Mouse (Mus musculus) adrenal gland, postnatal 36 days (tissue): ENCODE measurements around the gene I830077J02Rik. TPM values are rescaled to one million over a fixed set of nuclear protein-coding genes. Genes with fewer than 3 reads are reported as not detected.
"Not testable (repeated sequence)": the region's sequence is repeated elsewhere in the genome, so short reads cannot be mapped to it uniquely, and the experiment has no call there.

ENCODE experiments used
- DNase-seq, 2 experiments: peaks; one replicate each; pipeline ENCODE4 v3.0.0; 2021; ENCODE audit warnings: mixed read lengths in 1 of 2
- long read RNA-seq, 2 experiments: library from polyadenylated mRNA; stranded (forward); transcript quantifications; one replicate each; pipeline ENCODE4 v2.0.0; 2021; ENCODE audit warnings: borderline sequencing depth in 2 of 2
- total RNA-seq, 2 experiments: library from RNA; stranded (reverse); gene quantifications; 2 replicates each; pipeline ENCODE4 v1.2.3; 2021

Gene I830077J02Rik
- under 1 TPM; 0.66 to 0.76 TPM for total RNA-seq
- long read RNA-seq, experiment 1, partial matches to known transcripts: 0 of 1 reads
- long read RNA-seq, experiment 1, other reads (novel, unspliced or antisense): 1 of 1 reads
- long read RNA-seq, experiment 2: 0 reads

DNA sequence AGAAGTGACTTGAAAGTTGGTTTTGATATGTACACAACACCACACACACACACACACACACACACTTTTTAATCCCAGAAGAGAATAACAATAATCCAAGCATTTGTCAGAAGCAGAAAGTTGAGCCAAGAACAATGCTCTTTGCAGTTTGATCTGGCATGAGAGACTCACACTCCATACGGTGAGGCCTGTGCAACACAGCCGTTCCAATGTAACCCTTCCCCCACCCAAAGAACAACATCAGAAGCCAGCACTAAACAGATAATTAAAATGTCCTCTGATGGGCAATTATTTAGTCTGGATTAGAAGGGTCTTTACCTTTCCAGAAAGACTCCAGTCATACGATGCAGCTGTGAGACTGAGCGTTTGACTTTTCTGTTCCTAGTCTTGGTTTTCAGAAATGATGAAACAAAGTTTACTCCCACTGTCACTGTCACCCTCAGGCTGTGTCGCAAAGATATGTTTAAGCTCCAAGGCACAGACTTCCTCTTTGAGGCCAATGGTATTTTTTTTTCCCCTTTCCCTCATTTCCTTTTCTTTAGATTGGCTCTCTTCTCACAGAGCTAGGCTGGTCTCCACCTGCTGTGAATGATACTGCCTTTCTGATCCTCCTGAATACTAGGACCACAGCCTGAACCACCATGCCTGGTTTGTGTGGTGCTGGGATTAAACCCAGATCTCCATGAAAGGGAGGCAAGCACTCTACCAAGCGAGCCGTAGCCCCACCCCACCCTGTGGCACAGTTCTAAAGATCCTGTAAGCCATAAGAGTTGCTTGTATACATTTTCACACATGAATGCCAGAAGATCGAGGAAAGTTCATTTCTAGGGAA, at the start of gene I830077J02Rik:
Gene I830077J02Rik (minus strand): TSS at position 425 of the 832 bp plus-strand sequence.
- no peak for DNase-seq

DNA sequence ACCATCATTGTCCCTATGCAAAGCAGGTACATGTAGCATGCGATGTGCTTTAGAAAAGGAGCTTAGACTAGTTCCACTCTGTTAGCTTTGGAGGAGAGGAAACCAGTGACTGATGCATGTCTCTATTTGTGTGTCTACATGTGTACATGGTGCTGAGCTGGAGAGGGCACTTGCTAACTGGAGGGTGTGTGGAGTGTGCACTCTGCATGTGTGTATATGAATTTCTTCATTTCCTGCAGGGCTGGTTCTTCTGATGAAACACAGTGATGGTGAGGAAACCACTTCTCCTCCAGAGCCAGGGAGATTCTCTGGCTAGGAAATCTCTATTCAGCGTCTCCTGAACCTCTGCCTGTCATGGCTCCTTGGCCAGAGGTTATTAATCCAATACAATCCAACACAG, 41.7 kb upstream of the I830077J02Rik start:
- DNase-seq: no peak

DNA sequence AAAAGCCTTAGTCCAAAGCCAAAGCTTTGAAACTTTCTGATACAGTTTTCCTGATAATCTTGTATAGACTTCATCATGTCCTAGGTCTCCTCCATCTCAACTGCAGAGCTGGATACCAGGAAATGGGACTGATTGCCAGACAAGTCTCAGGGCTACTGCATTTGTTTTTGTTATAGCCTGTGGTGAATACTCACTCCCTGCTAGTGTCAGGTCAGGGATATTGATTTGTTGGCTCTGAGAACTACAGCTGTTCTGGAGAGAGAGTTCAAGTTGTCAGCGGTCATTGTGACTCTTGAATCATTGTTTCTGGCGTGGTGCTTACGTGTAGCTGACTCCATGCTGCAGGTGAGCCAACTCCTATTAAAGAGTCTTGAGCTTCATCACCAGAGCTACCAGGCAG, 40.9 kb upstream of the I830077J02Rik start, which contains the start of gene Ovgp1:
Gene Ovgp1 (plus strand): TSS at position 301 of the 400 bp plus-strand sequence.
- DNase-seq: no peak

DNA sequence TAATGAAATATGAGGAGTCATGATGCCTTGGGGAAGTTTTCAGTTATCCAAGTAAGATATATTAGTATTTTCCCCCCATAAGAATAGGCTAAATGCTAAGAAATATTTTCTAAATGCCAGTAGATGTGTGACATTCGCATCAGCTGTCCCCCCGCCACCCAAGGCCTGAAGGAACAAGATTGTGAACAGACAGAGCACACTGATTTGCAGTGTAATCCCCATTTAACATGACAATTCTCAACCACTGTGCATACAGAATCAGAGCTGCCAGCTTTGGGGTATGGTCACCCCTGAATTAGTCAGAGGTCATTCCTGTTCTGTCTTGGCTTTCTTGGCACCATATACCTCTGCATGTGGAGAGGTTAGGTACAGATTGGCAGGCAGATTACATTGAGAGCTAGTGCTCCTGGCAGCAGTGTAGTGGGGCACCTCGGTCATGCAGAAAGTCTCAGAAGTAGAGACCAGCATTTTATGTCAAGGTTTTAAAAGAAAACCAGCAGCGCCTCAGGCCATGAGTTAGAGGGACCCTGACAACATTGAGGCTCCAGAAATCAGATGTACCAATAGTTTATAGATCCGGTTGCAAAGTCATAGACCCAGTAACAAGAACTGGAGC, 39.5 kb upstream of the I830077J02Rik start:
- no peak for DNase-seq

DNA sequence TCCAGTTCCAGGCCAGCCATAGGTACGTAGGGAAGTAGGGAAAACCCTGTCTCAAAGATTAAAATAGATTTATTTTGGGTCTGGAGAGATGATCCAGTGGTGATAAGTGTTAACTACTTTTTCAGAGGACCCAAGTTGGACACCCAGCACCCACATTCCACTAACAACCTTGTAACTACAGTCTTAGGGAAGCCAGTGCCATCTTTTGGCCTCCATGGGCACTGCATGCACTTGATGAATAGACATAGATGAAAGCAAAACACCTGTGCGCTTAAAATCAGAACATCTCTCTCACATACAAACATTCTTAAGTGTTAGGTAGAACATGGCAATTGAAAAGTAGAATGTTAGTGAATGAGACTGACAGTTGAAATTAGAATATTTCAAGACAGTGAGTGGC, 28.2 kb upstream of the I830077J02Rik start:
- no peak for DNase-seq

DNA sequence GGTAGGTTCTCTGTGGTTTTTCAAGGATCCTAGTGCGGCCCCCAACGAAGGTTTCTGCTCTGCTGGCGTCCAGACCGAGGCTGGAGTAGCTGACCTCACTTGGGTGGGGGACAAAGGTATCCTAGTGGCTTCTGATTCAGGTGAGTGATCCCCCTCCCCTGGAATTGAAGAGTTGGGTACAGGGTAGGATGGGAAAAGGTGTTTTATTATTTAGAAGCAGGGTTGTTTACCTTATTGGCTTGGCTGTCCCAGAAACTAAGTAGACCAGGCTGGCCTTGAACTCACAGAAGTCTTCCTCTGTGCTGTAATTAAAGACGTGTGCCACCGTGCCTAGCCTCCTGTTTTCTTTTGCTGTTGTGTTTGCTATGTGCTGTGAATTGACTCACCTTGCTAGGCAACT, 27.5 kb upstream of the I830077J02Rik start, which contains the start of gene Atp5f1:
Gene Atp5f1 (minus strand): TSS at position 101 of the 400 bp plus-strand sequence.
- DNase-seq: no peak

DNA sequence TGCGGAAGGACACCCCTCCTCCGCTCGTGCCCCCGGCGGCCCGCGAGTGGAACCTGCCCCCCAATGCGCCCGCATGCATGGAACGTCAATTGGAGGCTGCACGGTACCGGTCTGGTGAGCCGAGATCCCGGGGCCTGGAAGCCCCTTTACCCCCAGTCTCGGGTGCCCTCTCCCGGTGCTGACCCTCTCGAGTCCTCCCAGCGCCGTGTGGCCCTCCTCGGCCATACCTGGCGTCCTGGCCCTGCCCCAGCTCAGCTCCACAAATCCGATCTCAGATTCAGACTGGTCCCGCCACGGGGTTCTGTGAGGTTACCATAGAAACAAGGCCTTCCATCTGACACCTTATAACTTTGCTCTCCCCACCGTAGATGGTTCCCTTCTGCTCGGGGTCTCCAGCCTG, 27.1 kb upstream of the I830077J02Rik start:
- DNase-seq: no peak

DNA sequence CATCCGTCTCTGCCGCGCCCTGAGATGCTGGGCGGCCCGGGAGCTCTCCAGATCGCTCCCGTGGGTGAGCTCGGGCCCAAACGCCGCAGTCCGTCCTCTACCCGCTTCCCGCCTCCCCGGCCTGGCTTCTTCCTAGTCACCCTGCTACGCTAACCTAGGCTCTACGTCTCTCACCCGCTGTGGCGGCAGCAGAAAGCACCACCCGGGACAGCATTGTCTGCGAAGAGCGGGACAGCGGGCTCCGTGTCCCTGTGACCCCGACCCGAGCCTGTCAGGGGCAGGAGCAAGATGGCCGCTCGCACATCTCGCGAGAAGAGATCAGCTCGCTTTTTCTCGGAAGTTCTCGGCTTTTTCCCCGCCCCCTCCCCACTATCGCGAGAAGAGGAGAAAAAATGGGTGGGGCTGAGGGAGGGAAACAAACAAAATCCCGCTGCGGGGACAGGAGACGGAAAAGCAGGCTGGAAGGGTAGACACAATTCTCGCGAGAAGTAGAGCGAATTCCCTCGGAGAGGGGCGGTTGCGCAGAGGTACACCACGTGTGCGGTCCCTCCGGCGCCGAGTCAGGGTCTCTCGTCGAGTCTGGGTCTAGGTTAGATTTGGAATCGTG, 26.6 kb upstream of the I830077J02Rik start, which contains the start of gene Wdr77:
Gene Wdr77 (plus strand): TSS at position 396 of the 607 bp plus-strand sequence.
- DNase-seq: peak; percentile 94 to 96

DNA sequence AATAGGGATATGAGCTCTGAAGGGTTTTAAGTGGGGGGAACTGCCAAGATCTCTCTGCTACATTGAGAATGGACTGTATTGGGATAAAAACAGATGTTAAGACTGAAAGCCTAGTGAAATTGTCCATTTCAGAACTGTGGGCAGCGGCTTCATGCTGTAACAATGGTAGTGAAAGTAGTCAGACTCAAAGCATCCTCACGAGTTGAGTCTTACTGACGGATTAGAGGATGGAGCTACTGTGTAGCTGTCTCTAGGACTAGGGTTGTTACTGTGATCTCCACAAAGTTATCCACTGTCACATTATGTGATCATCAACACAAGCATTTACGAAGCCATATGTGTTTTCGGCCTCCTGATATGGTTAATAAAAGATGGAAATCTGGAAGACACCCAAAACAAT, 25.7 kb upstream of the I830077J02Rik start:
- DNase-seq: no peak

DNA sequence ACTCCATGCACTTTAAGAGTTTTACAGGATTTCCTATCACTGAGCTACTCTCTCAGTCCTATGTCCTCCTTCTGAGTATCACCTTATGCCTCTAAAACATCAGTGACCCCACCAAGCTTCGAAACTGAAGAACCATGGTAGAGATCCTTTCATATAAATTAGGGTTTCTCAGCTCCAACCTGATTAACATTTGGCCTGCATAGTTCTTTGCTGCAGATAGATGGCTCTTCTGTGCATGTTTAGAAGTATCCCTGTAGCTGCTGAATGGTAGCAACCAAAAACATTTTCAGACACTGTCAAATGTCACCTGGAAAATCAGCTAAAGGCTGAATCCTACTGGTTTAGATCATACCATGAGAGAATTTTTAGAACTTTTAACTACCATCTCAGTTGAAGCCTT, 24.8 kb upstream of the I830077J02Rik start:
- no peak for DNase-seq

DNA sequence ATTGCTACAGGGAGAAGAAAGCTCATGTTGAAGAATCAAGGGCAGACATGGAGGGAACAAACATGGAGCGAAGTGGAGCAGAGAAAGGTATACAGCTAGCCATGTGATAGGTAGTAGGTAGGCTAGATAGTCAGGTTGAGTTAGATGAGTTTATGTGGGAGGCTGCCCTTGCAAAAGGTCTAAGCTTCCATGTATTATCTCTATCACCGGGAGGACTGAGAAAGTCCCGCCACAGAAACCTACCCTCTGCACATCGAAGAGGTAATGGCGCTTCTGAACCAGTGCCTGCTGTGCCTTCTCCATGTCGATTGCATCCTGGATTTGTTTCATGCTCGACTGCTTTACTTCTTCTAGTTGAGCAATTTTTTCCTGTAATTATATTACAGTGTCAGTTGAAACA, 18.9 kb upstream of the I830077J02Rik start:
- DNase-seq: no peak

DNA sequence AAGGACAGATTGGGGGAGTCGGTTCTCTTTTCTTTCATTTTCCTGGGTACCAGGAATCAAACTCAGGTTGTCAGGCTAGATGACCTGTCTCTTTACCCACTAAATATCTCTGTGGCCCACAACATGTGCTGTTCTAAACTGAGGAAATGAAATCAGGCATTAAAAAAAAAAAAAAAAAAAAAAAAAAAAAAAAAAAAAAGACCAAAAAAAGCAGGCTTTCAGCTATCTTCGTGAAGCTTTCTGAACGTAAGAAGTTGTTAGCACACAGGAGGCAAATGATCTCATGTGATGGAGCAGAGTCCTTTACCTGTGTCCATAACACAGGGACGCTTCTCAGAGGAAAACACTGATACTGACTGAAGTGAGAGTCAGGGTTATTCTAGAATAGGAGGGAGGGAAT, 3.6 kb upstream of the I830077J02Rik start:
- DNase-seq: no peak

DNA sequence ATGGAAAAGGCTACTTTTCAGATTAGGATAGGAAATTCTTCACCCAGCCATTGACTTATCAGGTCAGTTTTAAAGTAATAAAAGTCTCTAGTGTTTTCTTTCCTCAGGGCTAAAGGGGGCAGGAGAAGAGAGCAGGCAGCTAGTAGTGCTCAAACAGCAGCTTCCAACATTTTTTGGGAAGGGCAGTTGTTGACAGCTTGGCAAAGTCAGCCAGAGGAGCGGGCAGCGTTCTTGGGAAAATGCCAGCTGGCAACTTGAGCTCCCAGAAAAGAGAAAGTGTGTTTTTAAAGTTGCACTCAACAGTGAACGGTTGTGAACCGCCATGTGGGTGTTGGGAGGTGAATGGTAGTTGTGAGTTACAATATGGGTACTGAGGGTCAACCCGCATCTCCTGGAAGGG, 2.6 kb upstream of the I830077J02Rik start:
- peak; percentile 70 to 83 for DNase-seq

DNA sequence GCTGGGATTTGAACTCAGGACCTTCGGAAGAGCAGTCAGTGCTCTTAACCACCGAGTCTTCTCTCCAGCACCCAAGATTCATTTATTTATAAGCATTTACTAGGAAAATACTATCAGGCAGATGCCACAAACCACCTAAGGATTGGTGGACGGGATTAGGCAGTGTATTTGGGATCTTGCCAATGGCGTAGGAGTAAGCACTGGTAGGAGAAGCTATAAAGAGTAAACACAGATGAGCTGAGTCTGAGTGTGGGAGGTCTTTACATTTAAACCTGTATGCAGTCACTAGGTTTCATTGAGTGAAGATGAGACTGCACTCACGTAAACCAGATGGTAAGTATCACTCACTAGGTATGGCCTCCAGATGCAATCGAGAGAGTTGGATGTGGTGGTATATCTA, 1.5 kb upstream of the I830077J02Rik start:
- DNase-seq: no peak

DNA sequence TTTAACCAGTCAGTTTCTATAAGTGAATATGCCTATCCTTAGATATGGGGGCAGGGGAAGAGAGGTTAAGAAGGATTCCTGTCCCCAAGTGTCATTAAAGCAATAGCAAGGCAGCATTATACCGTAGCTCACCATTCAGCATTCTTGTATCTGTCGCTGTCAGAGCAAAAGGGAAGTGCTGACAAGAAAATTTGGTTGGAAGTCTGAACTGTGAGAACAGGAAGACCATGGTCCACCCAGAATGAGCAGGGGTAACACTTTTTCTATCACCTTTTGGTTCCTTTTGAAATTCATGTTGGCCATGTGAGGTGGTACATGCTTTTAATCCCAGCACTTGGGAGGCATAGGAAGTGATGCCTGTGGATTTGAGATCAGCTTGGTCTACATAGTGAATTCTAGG, 1.4 kb downstream of the I830077J02Rik start:
- DNase-seq: no peak

DNA sequence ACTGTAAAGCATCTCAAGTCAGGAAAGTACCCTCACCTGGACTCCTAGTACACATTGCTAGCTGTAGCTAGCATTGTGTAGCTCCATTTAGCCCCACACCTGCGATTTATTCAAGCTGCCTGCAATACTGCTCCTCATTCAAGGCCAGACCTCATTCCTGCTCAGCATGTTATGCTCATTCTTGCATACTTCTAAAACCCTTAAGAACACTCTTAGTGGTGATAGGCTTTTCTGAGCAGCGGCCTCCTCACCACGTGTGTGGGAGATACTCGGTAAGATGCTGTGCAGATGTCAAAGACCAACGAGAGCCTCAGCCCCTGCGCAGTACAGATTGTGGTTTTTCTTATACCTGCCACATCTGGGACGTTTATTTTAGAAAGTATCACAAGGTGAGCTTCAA, 2.6 kb downstream of the I830077J02Rik start:
- no peak for DNase-seq

DNA sequence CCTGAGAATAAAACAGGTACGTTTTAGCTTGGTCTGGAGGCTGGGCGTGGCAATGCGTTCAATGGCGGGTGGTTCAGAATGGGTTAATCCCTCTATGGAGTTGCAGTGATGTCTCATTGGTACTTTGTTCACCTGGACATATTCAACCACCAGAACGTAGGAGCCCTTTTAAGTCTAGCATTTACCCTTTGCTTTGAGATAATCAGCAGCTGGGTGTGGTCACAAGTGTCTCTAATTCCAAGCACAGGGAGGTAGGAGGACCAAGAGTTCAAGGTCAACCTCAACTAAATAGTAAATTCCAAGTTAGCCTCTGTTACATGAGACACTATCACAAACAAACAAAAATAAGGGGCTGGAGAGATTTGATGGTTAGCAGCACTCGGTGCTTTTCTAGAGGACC, 3.7 kb downstream of the I830077J02Rik start:
- DNase-seq: no peak

DNA sequence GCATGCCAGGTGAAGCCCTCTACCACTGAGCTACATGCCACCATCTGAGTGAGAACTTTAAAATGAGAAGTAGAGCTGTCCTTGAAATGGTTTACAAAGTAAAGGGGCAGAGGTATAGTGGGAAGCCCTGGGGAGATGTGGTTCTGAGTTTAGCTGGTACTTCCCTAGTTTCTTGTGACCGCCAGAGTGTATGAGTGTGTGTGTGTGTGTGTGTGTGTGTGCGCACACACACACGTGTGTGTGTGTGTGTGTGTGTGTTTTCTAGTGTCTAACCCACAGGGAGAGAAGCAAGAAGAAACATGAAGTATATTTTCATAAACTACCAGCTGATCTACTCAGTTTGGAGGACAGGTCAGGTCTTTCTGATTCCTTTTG, 4.3 kb downstream of the I830077J02Rik start:
- DNase-seq: no peak

DNA sequence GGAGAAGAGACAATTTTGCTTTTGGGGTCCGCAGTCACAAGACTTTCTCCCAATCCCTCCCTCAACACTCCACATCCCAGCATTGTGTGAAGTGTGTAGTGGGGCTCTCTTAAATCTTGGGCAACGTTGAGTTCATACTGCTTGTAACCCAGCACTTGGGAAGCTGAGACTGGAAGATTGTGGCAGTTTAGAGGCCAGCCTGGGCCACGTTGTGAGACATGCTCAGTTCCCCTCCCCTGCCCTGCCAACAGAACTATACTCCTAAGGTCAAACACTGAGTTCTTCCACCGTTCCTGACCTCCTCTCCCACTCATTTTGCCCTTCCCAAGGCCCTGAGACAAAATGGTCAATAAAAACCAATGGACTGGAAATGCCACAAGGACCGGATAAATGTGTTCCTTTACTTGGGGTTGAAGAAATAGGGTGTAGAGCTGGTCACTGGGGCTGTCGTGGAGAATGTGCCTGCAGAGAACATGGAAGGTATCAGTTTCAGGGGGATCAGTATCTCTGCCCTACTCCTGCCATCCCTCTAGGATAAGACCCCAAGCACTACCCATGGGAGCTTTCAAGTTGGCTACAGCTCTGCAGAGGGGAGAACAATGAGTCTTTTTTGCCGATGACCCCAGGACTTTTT, 4.8 kb downstream of the I830077J02Rik start:
- DNase-seq: no peak

DNA sequence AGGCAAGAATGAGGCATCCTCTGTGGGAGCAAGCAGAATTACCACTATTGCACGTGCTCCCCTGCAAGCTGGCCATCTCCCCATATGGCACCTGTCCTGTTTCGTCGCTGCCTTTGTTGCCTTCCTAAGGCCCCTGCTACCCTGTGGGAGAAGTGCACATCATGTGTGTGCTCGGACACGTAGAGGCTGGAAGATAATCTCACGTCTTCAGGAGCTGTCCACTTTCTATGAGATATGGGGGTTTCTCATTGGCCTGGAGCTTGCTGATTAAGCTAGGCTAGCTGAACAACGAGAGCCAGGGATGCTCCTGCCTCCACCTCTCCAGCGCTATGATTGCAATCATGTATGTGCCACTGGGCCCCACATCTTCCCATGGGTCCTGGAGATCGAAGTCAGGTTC, 7.8 kb downstream of the I830077J02Rik start:
- no peak for DNase-seq

DNA sequence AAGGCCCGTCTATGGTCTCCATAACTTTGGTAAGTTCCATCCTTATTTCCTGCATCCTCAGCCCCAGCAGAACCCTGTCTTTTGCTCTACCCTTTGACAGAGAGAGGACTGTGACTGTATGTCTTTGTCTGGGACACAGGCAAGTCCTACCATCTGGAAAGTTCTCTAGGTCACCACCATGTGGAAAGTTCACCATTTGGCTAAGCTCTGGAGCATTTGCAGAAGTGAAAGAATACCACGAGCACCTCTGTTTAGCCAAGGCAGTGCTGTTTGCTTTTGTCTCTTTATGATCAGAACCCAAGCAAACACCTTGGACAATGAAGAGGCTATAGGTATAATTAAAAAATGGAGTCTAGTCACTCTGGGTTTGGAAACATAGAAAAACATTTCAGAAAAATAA, 10.5 kb downstream of the I830077J02Rik start:
- no peak for DNase-seq

DNA sequence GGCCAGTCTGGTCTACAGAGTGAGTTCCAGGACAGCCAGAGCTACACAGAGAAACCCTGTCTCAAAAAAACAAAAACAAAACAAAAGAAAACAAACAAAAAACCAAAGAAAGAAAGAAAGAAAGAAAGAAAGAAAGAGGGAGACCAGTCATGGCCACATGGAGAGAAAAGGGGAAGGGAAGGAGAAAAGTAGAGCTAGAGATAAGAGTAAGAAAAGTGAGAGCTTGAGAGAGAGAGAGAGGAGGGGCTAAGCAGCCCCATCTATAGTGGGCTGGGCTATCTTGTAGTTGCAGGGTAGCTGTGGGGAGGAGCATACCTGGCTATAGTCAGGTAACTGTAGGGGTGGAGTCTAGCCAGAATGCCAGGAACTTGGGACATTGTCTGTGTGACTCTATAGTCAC, 11.7 kb downstream of the I830077J02Rik start:
- DNase-seq: not testable (repeated sequence)
